Mouse (Mus musculus) c-Kit-positive CD71-negative TER-119-negative erythroid progenitor cells, embryonic 14.5 days (primary cell): ENCODE results near the gene Rhbdd1.

ENCODE experiments used
- DNase-seq: peaks from one replicate; pipeline ENCODE4 v3.0.0-alpha.2; 2013; ENCODE audit warnings: low read depth

The Rhbdd1 gene

GRCm38 (mm10) chr1:82432919-82433648 is 116.8 kb downstream of the Rhbdd1 start:
- peak; percentile 2 for DNase-seq

GRCm38 (mm10) chr1:82433649-82434005 is 117.4 kb downstream of the Rhbdd1 start:
- no peak for DNase-seq

- DNase-seq: no peak
These were observed 121.0 kb downstream of the Rhbdd1 start for GRCm38 (mm10) chr1:82437273-82437672.

DNA sequence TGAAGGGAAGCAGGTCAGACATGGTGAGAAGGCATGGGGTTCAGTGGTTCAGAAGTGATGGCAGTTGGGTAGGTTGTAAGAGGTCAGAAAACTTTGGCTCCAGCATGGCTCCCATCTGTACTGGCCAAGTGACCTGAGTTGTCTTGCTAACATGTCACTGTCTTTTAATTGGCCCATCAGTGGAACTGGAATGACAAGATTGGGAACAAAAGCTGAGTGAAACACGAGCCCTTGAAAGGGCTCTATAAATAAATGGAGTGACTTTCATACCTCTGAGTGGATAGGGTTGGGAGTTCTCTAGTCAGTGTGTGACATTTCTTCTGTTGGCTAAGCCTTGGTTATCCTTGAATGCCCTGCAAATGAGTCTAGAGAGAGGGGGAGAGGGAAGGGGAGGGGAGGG is 123.9 kb downstream of the Rhbdd1 start:
- DNase-seq: no peak

- no peak for DNase-seq
These were observed 127.3 kb downstream of the Rhbdd1 start for GRCm38 (mm10) chr1:82443517-82443916.

DNA sequence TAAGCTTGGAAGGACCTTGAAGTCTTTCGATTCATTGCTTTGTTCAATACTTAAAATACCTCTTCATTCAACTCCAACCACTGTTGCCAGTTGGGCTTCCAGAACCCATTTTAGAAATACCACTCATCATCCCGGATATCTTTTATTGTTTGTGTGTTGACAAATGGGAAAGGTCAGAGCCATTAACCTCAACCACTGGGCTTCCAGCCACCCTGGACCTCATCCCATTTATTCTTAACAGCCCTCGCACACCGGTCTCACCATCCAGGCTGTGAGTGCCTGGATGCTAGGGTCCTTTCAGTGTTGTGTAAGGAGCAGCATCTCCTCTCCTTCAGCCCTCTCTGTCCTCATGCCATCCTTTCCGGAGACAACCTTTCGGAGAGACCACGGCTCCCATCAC is 129.8 kb downstream of the Rhbdd1 start:
- DNase-seq: no peak

DNA sequence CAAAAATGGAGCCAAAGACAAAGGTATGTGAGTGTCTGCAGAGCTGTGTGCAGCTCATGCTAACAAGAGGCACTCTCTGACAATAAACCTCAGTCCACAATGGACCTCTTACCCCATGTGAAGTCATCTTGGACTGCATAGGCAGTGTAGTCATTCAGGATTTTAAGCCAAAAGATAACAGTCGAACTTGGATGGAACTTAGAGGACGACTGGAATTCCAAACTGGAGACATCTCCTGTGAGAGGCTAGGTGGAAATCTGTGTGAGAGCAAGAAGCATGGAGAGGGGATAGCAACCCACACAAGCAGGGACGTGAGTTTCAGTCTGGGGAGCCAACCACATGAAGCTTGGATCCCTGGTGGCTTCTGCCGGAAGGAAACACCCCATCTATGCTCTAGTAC is 133.6 kb downstream of the Rhbdd1 start:
- no peak for DNase-seq

DNA sequence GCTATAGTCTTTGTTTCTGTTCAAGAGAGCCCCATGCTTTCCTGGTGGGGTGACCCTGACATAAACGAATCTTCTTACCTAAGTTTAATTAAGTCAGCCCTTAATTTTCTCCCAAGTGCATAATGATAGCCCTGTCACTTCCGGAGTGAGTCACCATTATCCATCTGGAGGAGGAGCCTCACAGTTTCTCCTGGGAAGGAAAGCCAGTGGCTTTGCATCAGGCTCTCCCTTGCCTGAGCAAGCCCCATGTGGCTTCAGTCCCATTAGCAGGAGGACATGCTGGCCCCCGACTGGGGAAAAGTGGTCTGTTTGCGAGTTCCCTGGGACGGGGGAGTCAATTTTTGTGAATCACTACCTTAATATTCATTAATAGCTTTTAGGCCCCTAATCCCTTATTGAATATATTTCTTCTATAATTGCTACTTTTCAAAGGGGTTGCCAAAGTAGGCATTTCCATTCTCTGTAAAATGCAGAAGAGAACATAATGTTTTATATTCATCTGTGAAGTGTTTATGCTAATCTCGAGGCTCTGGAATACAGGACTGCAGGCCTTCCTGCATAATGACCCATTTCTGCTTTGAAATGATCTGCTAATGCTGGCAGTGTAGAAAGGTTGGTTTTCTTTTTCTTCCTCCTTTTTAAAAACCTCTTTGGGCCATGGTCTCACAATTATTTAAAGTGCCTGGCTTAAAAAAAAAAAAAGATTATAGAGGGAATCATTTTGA is 135.8 kb downstream of the Rhbdd1 start:
- no peak for DNase-seq

DNA sequence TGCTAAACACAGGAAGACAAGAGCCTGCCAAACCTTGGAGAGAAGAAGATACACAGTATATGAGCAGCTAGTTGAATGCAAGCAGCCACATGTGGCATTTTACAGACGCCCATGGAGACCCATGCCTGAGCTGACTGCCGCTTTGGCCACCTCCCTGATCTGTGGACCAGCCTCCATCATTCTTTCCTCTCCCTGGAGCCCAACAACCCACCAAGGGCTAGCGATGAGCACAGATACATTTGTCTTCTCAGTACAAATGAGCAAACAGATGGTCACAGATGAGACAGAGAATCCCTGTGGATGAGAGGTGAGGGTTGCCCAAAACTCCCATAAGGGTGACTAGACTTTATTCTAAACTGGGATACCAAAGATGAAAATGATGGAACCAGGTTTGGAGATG is 137.8 kb downstream of the Rhbdd1 start:
- DNase-seq: no peak

- no peak for DNase-seq
These were observed 143.1 kb downstream of the Rhbdd1 start for GRCm38 (mm10) chr1:82459350-82459749.

GRCm38 (mm10) chr1:82459926-82460325 is 143.7 kb downstream of the Rhbdd1 start:
- no peak for DNase-seq

DNA sequence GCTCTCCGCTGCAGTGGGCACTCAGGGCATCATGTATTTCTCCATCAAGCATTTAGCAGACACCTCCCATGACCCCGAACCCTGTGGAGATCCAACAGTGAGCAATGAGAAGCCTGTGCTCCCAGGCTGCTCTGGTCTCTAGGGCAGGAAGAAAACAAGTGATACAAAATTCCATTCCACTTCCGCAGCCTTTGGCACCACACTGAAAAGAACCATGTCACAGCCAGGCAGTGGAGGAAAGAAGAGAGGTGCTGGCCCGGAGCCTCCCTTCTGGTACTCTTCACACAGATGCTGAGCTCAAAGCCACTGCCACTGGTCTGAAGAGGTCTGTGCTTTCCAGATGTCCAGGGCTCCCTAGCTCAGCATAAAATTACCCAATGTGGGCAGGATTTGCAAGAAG is 144.8 kb downstream of the Rhbdd1 start:
- DNase-seq: no peak

GRCm38 (mm10) chr1:82465321-82465853 is 149.1 kb downstream of the Rhbdd1 start:
- no peak for DNase-seq

DNA sequence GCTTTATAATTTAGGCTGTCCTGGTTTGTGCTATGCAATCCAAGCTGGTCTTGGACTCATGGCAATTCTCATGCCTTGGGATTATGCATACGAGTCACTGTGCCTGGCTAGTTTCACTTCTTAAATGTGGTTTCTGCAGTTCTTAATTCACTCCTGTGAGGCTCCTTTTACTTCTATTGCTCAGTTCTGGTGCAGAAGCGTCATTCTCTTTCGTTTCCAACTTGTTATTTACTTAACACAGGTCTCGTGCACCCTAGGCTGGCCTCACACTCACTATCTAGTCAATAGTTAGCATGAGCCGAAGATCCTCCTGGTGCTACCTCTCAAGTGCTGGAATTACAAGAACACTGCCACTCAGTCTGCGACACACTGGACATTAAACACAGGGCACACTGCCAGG is 152.6 kb downstream of the Rhbdd1 start:
- DNase-seq: peak; percentile 5

DNA sequence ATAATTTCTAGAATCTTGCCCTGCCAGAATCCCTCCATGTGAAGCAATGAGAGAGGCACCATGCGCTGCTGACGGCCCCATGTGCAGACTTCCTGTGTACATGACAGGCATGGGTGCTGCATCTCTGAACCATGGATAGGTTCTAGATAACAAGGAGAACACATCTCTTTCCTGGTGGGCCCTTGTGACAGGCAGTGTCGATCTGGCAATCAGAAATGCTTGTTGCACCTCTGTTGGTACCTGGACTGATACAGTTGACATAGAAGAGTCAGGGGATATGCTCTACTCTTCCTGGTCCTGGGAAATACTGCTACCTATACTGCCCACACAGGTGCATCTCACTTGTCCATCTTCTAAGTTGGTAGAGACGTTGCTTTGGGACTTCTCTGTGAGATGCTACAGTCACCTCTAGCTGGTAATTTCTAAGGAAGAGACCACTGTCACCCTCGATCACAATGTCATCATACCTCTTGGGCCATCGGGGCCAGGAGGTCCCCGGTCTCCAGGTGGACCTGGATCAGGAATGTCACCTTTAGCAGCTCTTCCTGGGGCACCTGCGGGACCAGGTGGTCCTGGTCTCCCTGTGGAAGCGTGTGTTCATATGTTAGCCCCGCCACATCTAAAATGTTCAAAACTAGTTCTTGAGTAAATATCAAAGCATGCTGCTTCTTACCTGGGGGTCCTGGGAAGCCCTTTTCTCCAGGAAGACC is 154.4 kb downstream of the Rhbdd1 start:
- no peak for DNase-seq

DNA sequence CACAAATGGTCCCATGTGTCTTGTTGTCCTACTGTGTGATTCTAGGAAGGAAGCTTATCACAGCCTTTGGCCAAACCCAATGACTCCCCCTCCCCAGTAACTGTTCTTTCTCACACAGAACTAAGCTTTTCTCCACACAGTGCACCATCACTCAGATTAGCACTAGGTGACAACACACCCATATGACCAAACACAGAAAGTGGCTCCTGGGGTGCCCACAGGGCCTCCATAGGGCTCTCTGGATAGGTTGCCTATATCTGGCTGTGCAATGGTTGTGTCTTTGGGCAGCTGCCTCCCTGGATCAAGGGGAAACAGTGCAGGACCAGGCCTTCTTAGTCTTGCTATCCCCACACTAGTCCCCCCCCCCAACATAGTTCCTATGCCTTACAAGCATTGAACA is 157.2 kb downstream of the Rhbdd1 start:
- no peak for DNase-seq

- DNase-seq: no peak
These were observed 158.3 kb downstream of the Rhbdd1 start for GRCm38 (mm10) chr1:82474461-82474961.

- DNase-seq: no peak
These were observed 159.0 kb downstream of the Rhbdd1 start for GRCm38 (mm10) chr1:82475254-82475653.

- no peak for DNase-seq
These were observed 159.6 kb downstream of the Rhbdd1 start for GRCm38 (mm10) chr1:82475821-82476220.

GRCm38 (mm10) chr1:82476256-82476655 is 160.0 kb downstream of the Rhbdd1 start:
- DNase-seq: peak; percentile 2

GRCm38 (mm10) chr1:82476746-82477145 is 160.5 kb downstream of the Rhbdd1 start:
- DNase-seq: no peak

DNA sequence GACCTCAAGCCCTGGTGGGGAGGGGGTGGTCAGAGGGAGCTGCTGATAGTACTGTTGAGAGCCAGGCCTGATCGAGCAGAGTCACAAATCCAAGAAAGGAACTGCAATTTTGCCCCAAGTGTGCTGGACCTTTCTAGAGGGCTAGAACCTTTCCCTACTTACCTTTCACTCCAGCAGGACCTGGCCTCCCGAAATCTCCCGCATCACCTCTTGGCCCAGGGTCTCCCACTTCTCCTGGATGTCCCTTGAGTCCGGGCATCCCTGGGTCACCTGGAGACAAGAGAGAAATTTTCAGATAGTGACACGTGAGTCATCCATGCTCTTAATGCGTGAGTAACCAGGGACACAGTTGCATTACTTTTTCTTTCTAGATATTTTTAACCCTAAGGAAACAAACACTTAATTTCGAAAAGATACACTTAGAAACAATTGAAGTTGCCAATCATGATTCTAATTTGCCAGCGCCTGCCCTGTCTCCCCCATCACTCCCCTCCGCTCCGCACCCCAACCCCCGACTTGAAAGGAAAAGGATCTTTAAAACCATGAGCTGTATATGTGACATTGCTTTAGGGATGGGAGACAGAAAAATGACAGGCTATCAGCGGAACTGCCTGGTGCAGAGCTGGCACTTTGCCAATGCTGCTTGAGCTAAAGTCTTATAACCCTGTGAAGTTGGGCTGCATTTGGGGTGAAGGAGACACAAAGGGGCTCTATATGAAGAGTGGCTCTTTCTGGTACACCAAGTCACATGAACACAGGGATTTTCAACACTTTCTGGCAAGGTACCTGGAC is 163.6 kb downstream of the Rhbdd1 start:
- no peak for DNase-seq
